Mouse (Mus musculus) heart, embryonic 16.5 days (tissue): ENCODE measurements around the gene Rab43. TPM values are rescaled to one million over a fixed set of nuclear protein-coding genes. Genes with fewer than 3 reads are reported as not detected.

Source experiments
- ATAC-seq: fragments of 200-750 bp; cut with Nextera tagmentation; replicated peaks from 2 replicates; pipeline ENCODE4 v1.8.0; 2017; ENCODE audit warnings: moderate number of reproducible peaks; ENCODE audit not compliant: insufficient read depth, low FRiP score; ENCODE audit errors: extremely low read depth
- H3K27ac ChIP-seq: fragments of 300-500 bp; sonication (generic); 2 replicates; pipeline ENCODE4 v1.5.1; 2014; ENCODE audit warnings: mild to moderate bottlenecking, low read length, control low read depth, moderate library complexity
- H3K27me3 ChIP-seq: fragments of 300-500 bp; sonication (generic); 2 replicates; pipeline ENCODE4 v1.6.1; 2014; ENCODE audit warnings: low read length, mixed read lengths; ENCODE audit not compliant: control insufficient read depth, insufficient read depth
- H3K36me3 ChIP-seq: fragments of 300-500 bp; sonication (generic); 2 replicates; pipeline ENCODE4 v1.6.1; 2014; ENCODE audit not compliant: control insufficient read depth, insufficient read depth
- H3K4me1 ChIP-seq: fragments of 300-500 bp; sonication (generic); 2 replicates; pipeline ENCODE4 v1.6.1; 2014; ENCODE audit warnings: low read length, mixed read lengths; ENCODE audit not compliant: control insufficient read depth, insufficient read depth
- H3K4me2 ChIP-seq: fragments of 300-500 bp; sonication (generic); 2 replicates; pipeline ENCODE4 v1.6.1; 2014; ENCODE audit warnings: low read depth, mild to moderate bottlenecking, control low read depth, low read length
- H3K4me3 ChIP-seq: fragments of 300-500 bp; sonication (generic); 2 replicates; pipeline ENCODE4 v1.5.1; 2014; ENCODE audit warnings: mild to moderate bottlenecking, control low read depth, low read length
- H3K9ac ChIP-seq: fragments of 300-500 bp; sonication (generic); 2 replicates; pipeline ENCODE4 v1.6.1; 2014; ENCODE audit warnings: low read length, control low read depth
- H3K9me3 ChIP-seq: fragments of 300-500 bp; sonication (generic); replicated peaks from 2 replicates; pipeline ENCODE4 v1.6.1; 2016; ENCODE audit warnings: low read length; ENCODE audit not compliant: control insufficient read depth
- WGBS: fragments of 180-500 bp; shearing (Covaris S2); extraction: QIAGEN DNeasy Blood & Tissue Kit; methylation state at CpG from one replicate; pipeline ENCODE4 v1.1.7; 2014; 5-methylcytosine and 5-hydroxymethylcytosine counted together
- polyA plus RNA-seq: library from polyadenylated mRNA; unstranded; fragments of >200 nt; fragmentation: Nextera tagmentation; extraction: Ambion mirVana; gene quantifications from 2 replicates; pipeline ENCODE4 v1.2.1, GENCODE M21; 2015

The Rab43 gene
- polyA plus RNA-seq, 1 experiment from 2014 or later: 10.1 TPM

- WGBS: 73% methylated on average over 8 of the region's 8 CpGs
- no peaks in the 10 kb centered on the region for H3K27me3 ChIP-seq
- H3K4me1 ChIP-seq: no peaks in the 10 kb centered on the region
- H3K27ac ChIP-seq: no peak overlapping the region
- H3K4me3 ChIP-seq: no peak overlapping the region
- H3K36me3 ChIP-seq: no peaks in the 10 kb centered on the region
- H3K4me2 ChIP-seq: no peak overlapping the region
- no peak for ATAC-seq
- no peaks in the 10 kb centered on the region for H3K9me3 ChIP-seq
- no peak overlapping the region for H3K9ac ChIP-seq
Measured at GRCm38 (mm10) chr6:87750184-87750910, 61.6 kb downstream of the Rab43 start.

- Histone ChIP-seq H3K4me3 (no peak overlapping the region), H3K27me3 (no peaks in the 10 kb centered on the region), H3K4me1 (no peaks in the 10 kb centered on the region), H3K27ac (no peak overlapping the region), H3K36me3 (no peaks in the 10 kb centered on the region), H3K9me3 (no peaks in the 10 kb centered on the region), H3K9ac (no peak overlapping the region), H3K4me2 (no peak overlapping the region)
- 70% methylated on average over 6 of the region's 6 CpGs for WGBS
- no peak for ATAC-seq
Measured at GRCm38 (mm10) chr6:87748531-87748930, 63.4 kb downstream of the Rab43 start.

GRCm38 (mm10) chr6:87748078-87748477, 63.9 kb downstream of the Rab43 start:
- Histone ChIP-seq H3K9me3 (no peaks in the 10 kb centered on the region), H3K27ac (no peak overlapping the region)
- WGBS: 78% methylated on average over 2 of the region's 2 CpGs

GRCm38 (mm10) chr6:87746849-87747248, 65.1 kb downstream of the Rab43 start:
- WGBS: 62% methylated on average over 2 of the region's 2 CpGs
- Histone ChIP-seq H3K27me3 (no peaks in the 10 kb centered on the region), H3K9ac (no peak overlapping the region), H3K9me3 (no peaks in the 10 kb centered on the region), H3K36me3 (no peaks in the 10 kb centered on the region), H3K27ac (no peak overlapping the region), H3K4me3 (no peak overlapping the region), H3K4me2 (no peak overlapping the region), H3K4me1 (no peaks in the 10 kb centered on the region)
- ATAC-seq: no peak

More at GRCm38 (mm10) chr6:87748078-87748477, 63.9 kb downstream of the Rab43 start:
- no peak overlapping the region for H3K9ac ChIP-seq
- no peaks in the 10 kb centered on the region for H3K36me3 ChIP-seq
- no peaks in the 10 kb centered on the region for H3K27me3 ChIP-seq
- H3K4me3 ChIP-seq: no peak overlapping the region
- no peak for ATAC-seq
- H3K4me1 ChIP-seq: no peaks in the 10 kb centered on the region
- no peak overlapping the region for H3K4me2 ChIP-seq

GRCm38 (mm10) chr6:87746059-87746458, 65.9 kb downstream of the Rab43 start:
- Histone ChIP-seq H3K4me3 (no peak overlapping the region), H3K4me1 (no peaks in the 10 kb centered on the region), H3K27me3 (no peaks in the 10 kb centered on the region), H3K36me3 (no peaks in the 10 kb centered on the region), H3K27ac (no peak overlapping the region), H3K4me2 (no peak overlapping the region), H3K9me3 (no peaks in the 10 kb centered on the region), H3K9ac (no peak overlapping the region)
- ATAC-seq: no peak
- WGBS: 47% methylated on average over 3 of the region's 3 CpGs

- H3K27ac ChIP-seq: no peak overlapping the region
- WGBS: 17% methylated on average over 1 of the region's 1 CpGs
- no peaks in the 10 kb centered on the region for H3K27me3 ChIP-seq
- H3K9ac ChIP-seq: no peak overlapping the region
- ATAC-seq: no peak
- H3K4me3 ChIP-seq: no peak overlapping the region
- H3K4me1 ChIP-seq: no peaks in the 10 kb centered on the region; the same call in 1 of the 2 replicates
- H3K36me3 ChIP-seq: no peaks in the 10 kb centered on the region
- no peak overlapping the region for H3K4me2 ChIP-seq
- no peaks in the 10 kb centered on the region for H3K9me3 ChIP-seq
Measured at GRCm38 (mm10) chr6:87745301-87745700, 66.7 kb downstream of the Rab43 start.

GRCm38 (mm10) chr6:87744632-87745031, 67.3 kb downstream of the Rab43 start:
- 68% methylated on average over 3 of the region's 3 CpGs for WGBS

GRCm38 (mm10) chr6:87743281-87743680, 68.7 kb downstream of the Rab43 start:
- 69% methylated on average over 5 of the region's 5 CpGs for WGBS

More at GRCm38 (mm10) chr6:87744632-87745031, 67.3 kb downstream of the Rab43 start:
- Histone ChIP-seq H3K4me2 (no peak overlapping the region), H3K4me1 (peaks cover 4% of the 10 kb centered on the region; the same call in 1 of the 2 replicates), H3K27ac (no peak overlapping the region), H3K4me3 (no peak overlapping the region), H3K9me3 (no peaks in the 10 kb centered on the region), H3K27me3 (no peaks in the 10 kb centered on the region), H3K36me3 (no peaks in the 10 kb centered on the region), H3K9ac (no peak overlapping the region)
- ATAC-seq: no peak

GRCm38 (mm10) chr6:87742804-87743203, 69.2 kb downstream of the Rab43 start:
- WGBS: 85% methylated on average over 5 of the region's 5 CpGs
- no peak overlapping the region for H3K27ac ChIP-seq
- H3K4me2 ChIP-seq: no peak overlapping the region
- no peak for ATAC-seq
- peaks cover 6% of the 10 kb centered on the region; the same call in 1 of the 2 replicates for H3K4me1 ChIP-seq
- H3K36me3 ChIP-seq: no peaks in the 10 kb centered on the region
- no peak overlapping the region for H3K4me3 ChIP-seq
- H3K9ac ChIP-seq: no peak overlapping the region
- no peaks in the 10 kb centered on the region for H3K9me3 ChIP-seq
- H3K27me3 ChIP-seq: no peaks in the 10 kb centered on the region

More at GRCm38 (mm10) chr6:87743281-87743680, 68.7 kb downstream of the Rab43 start:
- Histone ChIP-seq H3K27ac (no peak overlapping the region), H3K4me1 (peaks cover 6% of the 10 kb centered on the region; the same call in 1 of the 2 replicates), H3K36me3 (no peaks in the 10 kb centered on the region), H3K4me2 (no peak overlapping the region), H3K4me3 (no peak overlapping the region), H3K9me3 (no peaks in the 10 kb centered on the region), H3K9ac (no peak overlapping the region), H3K27me3 (no peaks in the 10 kb centered on the region)
- no peak for ATAC-seq
